ENCODE assay signal across 8 mouse cellular contexts in the genomic region with DNA sequence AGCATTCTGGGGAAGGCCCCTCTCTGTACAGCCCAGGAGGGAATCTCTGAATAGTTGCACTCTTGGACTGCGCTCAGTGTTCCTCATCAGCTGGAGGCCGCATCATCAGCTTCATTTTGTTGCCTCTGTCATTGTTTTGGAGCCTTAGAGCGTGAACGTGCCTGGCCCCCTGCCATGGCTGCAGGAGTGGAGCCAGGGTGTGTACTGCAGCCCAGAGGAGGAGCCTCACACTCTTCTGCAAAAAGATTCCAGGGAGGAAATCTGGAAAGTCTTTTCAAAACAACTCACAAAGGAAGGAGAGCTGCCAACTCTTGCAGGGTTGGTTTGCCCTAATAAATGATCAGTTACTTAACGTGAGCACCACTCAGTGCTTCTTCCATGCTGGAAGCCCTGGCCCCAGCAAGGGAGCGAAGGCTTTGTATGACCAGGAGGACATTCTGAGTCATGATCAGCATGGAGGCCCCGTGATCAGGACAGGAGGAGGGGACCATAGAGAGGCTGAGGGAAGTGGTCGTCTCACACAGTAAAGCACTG. TPM values are rescaled to one million over a fixed set of nuclear protein-coding genes. Genes with fewer than 3 reads are reported as not detected.
DNase-seq lines count a peak whose midpoint lies in the region; ATAC-seq and TF ChIP-seq lines count a peak whose summit lies in the region.

No protein-coding gene starts in this region.

- intact Hi-C loops in heart, postnatal 36 days (cut with DNase I) = loop anchor here (5.0 kb wide), 1 partner anchor 36 kb away; a partner anchor contains a TSS

- no peak for TF ChIP-seq CTCF in liver, adult 2 months (IDR thresholded peaks at IDR 0.05; ENCODE audit: low read depth, low read length)

- TF ChIP-seq POLR2A in liver, adult 2 months (IDR thresholded peaks at IDR 0.05; ENCODE audit: extremely low read depth, insufficient read depth, low read length) = no peak

- DNase-seq in liver, adult 2 months (ENCODE audit: extremely low read depth, low read depth, low spot score) = peak; percentile 5
- DNase-seq in liver = no peak
- DNase-seq in frontal cortex, adult 2 months (ENCODE audit: extremely low spot score in 1 of 2, low spot score in 1 of 2) = peak; percentile 64 to 78
- DNase-seq in heart, postnatal 36 days = peak; percentile 90 to 93
- DNase-seq in layer of hippocampus, adult 18-20 months (ENCODE audit: low spot score in 2 of 2) = peak; percentile 65 to 86
- DNase-seq in lung, postnatal 25 days (ENCODE audit: low spot score) = peak; percentile 90
- peak; percentile 76 for DNase-seq in right cerebral cortex, postnatal 14 days

- H3K36me3 ChIP-seq in liver, adult 2 months (ENCODE audit: control insufficient read depth, insufficient read depth, low read length) = no peaks in the 10 kb centered on the region

- no peak overlapping the region for H3K4me3 ChIP-seq in liver, adult 2 months (ENCODE audit: insufficient read depth, low read depth, low read length)

- whole genome bisulfite sequencing in liver, adult 2 months = 60% methylated on average over 8 of the region's 8 CpGs

- H3K4me1 ChIP-seq in liver, adult 2 months (ENCODE audit: control insufficient read depth, insufficient read depth, low read length) = no peaks in the 10 kb centered on the region

- ATAC-seq in monocyte, adult 5-6 weeks (replicated peaks; ENCODE audit: insufficient number of reproducible peaks, low FRiP score, low TSS enrichment, poor library complexity, severe bottlenecking) = no peak

- no peak overlapping the region for H3K9ac ChIP-seq in liver, adult 2 months (ENCODE audit: low read depth, low read length)

- no peaks in the 10 kb centered on the region for H3K79me2 ChIP-seq in liver, adult 2 months (ENCODE audit: control insufficient read depth, insufficient read depth, low read length)

- no peaks in the 10 kb centered on the region for H3K27me3 ChIP-seq in liver, adult 2 months (ENCODE audit: control insufficient read depth, insufficient read depth, low read length)

- 0 out of 2 replicates have a peak overlapping the region, but pooled peaks have one; percentile 12 for H3K27ac ChIP-seq in liver, adult 2 months (replicated peaks; ENCODE audit: insufficient read depth, low read depth, low read length)

RNA-seq across cellular contexts. Expression of a gene that starts 30.6 kb away (rescaled TPM):
- 14.3 and 14.5 TPM in 2 replicates for total RNA-seq in liver, adult 2 months (2014; rRNA removed)
- polyA plus RNA-seq in liver, adult 2 months (2012; rRNA removed) = 10.2 and 10.3 TPM in 2 replicates
- 50.2 and 51.9 TPM in 2 replicates for polyA plus RNA-seq in frontal cortex, adult 2 months (2012; rRNA removed)
- 10 to 100 TPM; 39.4 to 41.1 TPM for total RNA-seq in heart, postnatal 36 days (2021)
- total RNA-seq in layer of hippocampus, adult 18-20 months (2021) = 10 to 100 TPM; 67.1 to 67.7 TPM
- 102 to 122 TPM (median 106 TPM) in 3 replicates for total RNA-seq in monocyte, adult 5-6 weeks (2017)

RNA-seq across cellular contexts. Expression of a gene that starts 34.8 kb away (rescaled TPM):
- total RNA-seq in liver, adult 2 months (2014; rRNA removed) = 21.2 and 23.3 TPM in 2 replicates
- 16.3 and 18.4 TPM in 2 replicates for polyA plus RNA-seq in liver, adult 2 months (2012; rRNA removed)
- polyA plus RNA-seq in frontal cortex, adult 2 months (2012; rRNA removed) = 19.9 and 24.8 TPM in 2 replicates
- total RNA-seq in heart, postnatal 36 days (2021) = 10 to 100 TPM; 73.7 to 75.5 TPM
- 10 to 100 TPM; 27.1 to 27.6 TPM for total RNA-seq in layer of hippocampus, adult 18-20 months (2021)
- total RNA-seq in monocyte, adult 5-6 weeks (2017) = 4.4 to 6.4 TPM (median 5.1 TPM) in 3 replicates
